In genomic region chr5:37243169-37243886, GRCm38 (mm10) we compare ENCODE assay signal across 8 mouse cellular contexts. TPM values are rescaled to one million over a fixed set of nuclear protein-coding genes. Genes with fewer than 3 reads are reported as not detected.
DNase-seq lines count a peak whose midpoint lies in the region; ATAC-seq and TF ChIP-seq lines count a peak whose summit lies in the region.

No protein-coding gene starts in this region.

- H3K4me3 ChIP-seq in thymus, adult 2 months (ENCODE audit: control insufficient read depth, insufficient read depth, low read length), result no peak overlapping the region
- peak overlapping the region; percentile 41; the same call in 1 of the 2 replicates for H3K4me3 ChIP-seq in embryonic facial prominence, embryonic 14.5 days (ENCODE audit: low read depth, low read length)
- H3K4me3 ChIP-seq in hindbrain, embryonic 16.5 days (ENCODE audit: low read length), result peak overlapping the region; percentile 71

- H3K9me3 ChIP-seq in embryonic facial prominence, embryonic 14.5 days (ENCODE audit: control insufficient read depth, low read length), result no peaks in the 10 kb centered on the region
- no peaks in the 10 kb centered on the region for H3K9me3 ChIP-seq in hindbrain, embryonic 16.5 days (ENCODE audit: control insufficient read depth, low read length)

- no peaks in the 10 kb centered on the region for H3K36me3 ChIP-seq in thymus, adult 2 months (ENCODE audit: control insufficient read depth, insufficient read depth, low read length)
- H3K36me3 ChIP-seq in embryonic facial prominence, embryonic 14.5 days (ENCODE audit: control insufficient read depth, insufficient read depth, low read length), result no peaks in the 10 kb centered on the region
- no peaks in the 10 kb centered on the region for H3K36me3 ChIP-seq in hindbrain, embryonic 16.5 days (ENCODE audit: control insufficient read depth, insufficient read depth, low read length)

- H3K9ac ChIP-seq in embryonic facial prominence, embryonic 14.5 days (ENCODE audit: low read depth, low read length), result no peak overlapping the region
- peak overlapping the region; percentile 78 for H3K9ac ChIP-seq in hindbrain, embryonic 16.5 days (ENCODE audit: low read depth, low read length)

- no peak for TF ChIP-seq POLR2A in thymus, adult 2 months (IDR thresholded peaks at IDR 0.05; ENCODE audit: control insufficient read depth, extremely low read depth, insufficient read depth, low read length, poor library complexity)

- peaks cover 7% of the 10 kb centered on the region; the same call in 1 of the 2 replicates for H3K4me1 ChIP-seq in thymus, adult 2 months (replicated peaks; ENCODE audit: control insufficient read depth, insufficient read depth, low read length)
- H3K4me1 ChIP-seq in embryonic facial prominence, embryonic 14.5 days (ENCODE audit: control insufficient read depth, insufficient read depth, low read length), result peaks cover 19% of the 10 kb centered on the region
- H3K4me1 ChIP-seq in hindbrain, embryonic 16.5 days (ENCODE audit: control insufficient read depth, insufficient read depth, low read depth, low read length), result peaks cover 22% of the 10 kb centered on the region

- WGBS in thymus, adult 2 months, result 6% methylated on average over 19 of the region's 19 CpGs
- under 1% methylated on average over 19 of the region's 19 CpGs for WGBS in embryonic facial prominence, embryonic 14.5 days
- WGBS in hindbrain, embryonic 16.5 days, result 1% methylated on average over 19 of the region's 19 CpGs

- peaks cover 6% of the 10 kb centered on the region; the same call in 1 of the 2 replicates for H3K27me3 ChIP-seq in thymus, adult 2 months (ENCODE audit: control insufficient read depth, insufficient read depth, low read length)
- peaks cover 70% of the 10 kb centered on the region for H3K27me3 ChIP-seq in embryonic facial prominence, embryonic 14.5 days (replicated peaks; ENCODE audit: control insufficient read depth, insufficient read depth, low read length)
- no peaks in the 10 kb centered on the region for H3K27me3 ChIP-seq in hindbrain, embryonic 16.5 days (replicated peaks; ENCODE audit: control insufficient read depth, insufficient read depth, low read length)

- no peak overlapping the region for H3K27ac ChIP-seq in thymus, adult 2 months (ENCODE audit: control insufficient read depth, insufficient read depth, low read length)
- no peak overlapping the region for H3K27ac ChIP-seq in embryonic facial prominence, embryonic 14.5 days (replicated peaks; ENCODE audit: low read depth, low read length)
- H3K27ac ChIP-seq in hindbrain, embryonic 16.5 days (ENCODE audit: low read depth, low read length), result peak overlapping the region; percentile 71

- H3K4me2 ChIP-seq in embryonic facial prominence, embryonic 14.5 days (ENCODE audit: low read depth, low read length), result 0 out of 2 replicates have a peak overlapping the region, but pooled peaks have one; percentile 10
- peak overlapping the region; percentile 91 for H3K4me2 ChIP-seq in hindbrain, embryonic 16.5 days (ENCODE audit: low read length)

- DNase-seq in thymus, adult 2 months, result peak; percentile 50
- no peak for DNase-seq in thymus, adult 18-20 months
- peak; percentile 88 for DNase-seq in adrenal gland, postnatal 14 days
- peak; percentile 82 for DNase-seq in embryonic facial prominence, embryonic 14.5 days (ENCODE audit: low spot score)
- DNase-seq in lung, postnatal 4 days, result peak; percentile 48 to 75
- peak; percentile 6 for DNase-seq in skeletal muscle tissue, adult 2 months (ENCODE audit: low read depth, low spot score)
- DNase-seq in layer of hippocampus, adult 9-11 months, result no peak

- ATAC-seq in embryonic facial prominence, embryonic 14.5 days (ENCODE audit: low read depth), result no peak
- ATAC-seq in hindbrain, embryonic 16.5 days, result no peak

- TF ChIP-seq CTCF in thymus, adult 2 months (IDR thresholded peaks at IDR 0.05; ENCODE audit: borderline replicate concordance, control insufficient read depth, extremely low read depth, insufficient read depth, low read length, poor library complexity), result no peak

RNA-seq across cellular contexts. Expression of gene Crmp1, which starts 1.6 kb away (rescaled TPM):
- 2.8 and 3.8 TPM in 2 replicates for polyA plus RNA-seq in thymus, adult 2 months (2012; rRNA removed)
- 7.0 and 12.1 TPM in 2 replicates for total RNA-seq in adrenal gland, postnatal 14 days (2021)
- 32.1 and 35.6 TPM in 2 replicates for polyA plus RNA-seq in embryonic facial prominence, embryonic 14.5 days (2014; fragmentation: Nextera tagmentation; extraction: Ambion mirVana)
- polyA plus RNA-seq in hindbrain, embryonic 16.5 days (2015; fragmentation: Nextera tagmentation; extraction: Ambion mirVana), result 851 and 939 TPM in 2 replicates

Comparison
In these comparisons a context has a peak if more than half of its experiments do, and no peak if none do; other contexts are left out.
1. DNase-seq: peak in thymus, adult 2 months (single experiment), adrenal gland, postnatal 14 days (single experiment), embryonic facial prominence, embryonic 14.5 days (single experiment), lung, postnatal 4 days (2 of 2) and skeletal muscle tissue, adult 2 months (single experiment); none in thymus, adult 18-20 months (0 of 2) and layer of hippocampus, adult 9-11 months (single experiment).
2. RNA of gene Crmp1, which starts 1.6 kb away (polyA plus RNA-seq): 851 to 939 TPM in hindbrain, embryonic 16.5 days; 32.1 to 35.6 TPM in embryonic facial prominence, embryonic 14.5 days and 2.8 to 3.8 TPM in thymus, adult 2 months; every median in the first group is over 10 times any median in the second.